Mouse (Mus musculus) CH12F3 (cell line): ENCODE measurements around the gene Gm20888.
"Not testable (repeated sequence)": the region's sequence is repeated elsewhere in the genome, so short reads cannot be mapped to it uniquely, and the experiment has no call there.

Experiments used
- in situ Hi-C: fragments of 300-500 bp; cut with MboI; formaldehyde crosslinking; loops from 2 replicates; pipeline ENCODE4 v1.14.3; 2020; ENCODE audit warnings: low sequenced_read_pairs

Gm20888 gene

GRCm38 (mm10) chrY:70441582-70441981 is at the start of gene Gm20888:
TSS of gene Gm20888 (plus strand) at chrY:70441882.
- in situ Hi-C loops: not testable (repeated sequence)
